Mouse (Mus musculus) heart, embryonic 10.5 days (tissue): ENCODE measurements around the gene Sh3kbp1. TPM values are rescaled to one million over a fixed set of nuclear protein-coding genes. Genes with fewer than 3 reads are reported as not detected.

Experiments used
- DNase-seq: peaks from one replicate; pipeline ENCODE4 v3.0.0-alpha.2; 2017; ENCODE audit warnings: low spot score
- H3K27ac ChIP-seq: fragments of 300-500 bp; sonication (generic); 2 replicates; pipeline ENCODE4 v1.5.1; 2016; ENCODE audit warnings: mild to moderate bottlenecking
- H3K27me3 ChIP-seq: fragments of 300-500 bp; sonication (generic); 2 replicates; pipeline ENCODE4 v1.6.1; 2016; ENCODE audit warnings: mild to moderate bottlenecking; ENCODE audit not compliant: poor library complexity, insufficient read depth, severe bottlenecking
- H3K36me3 ChIP-seq: fragments of 300-500 bp; sonication (generic); 2 replicates; pipeline ENCODE4 v1.6.1; 2016; ENCODE audit warnings: mild to moderate bottlenecking, moderate library complexity
- H3K4me1 ChIP-seq: fragments of 300-500 bp; sonication (generic); 2 replicates; pipeline ENCODE4 v1.6.1; 2016; ENCODE audit warnings: mild to moderate bottlenecking
- H3K4me3 ChIP-seq: fragments of 300-500 bp; sonication (generic); 2 replicates; pipeline ENCODE4 v1.5.1; 2016; ENCODE audit warnings: mild to moderate bottlenecking, moderate library complexity
- H3K9me3 ChIP-seq: fragments of 300-500 bp; sonication (generic); 2 replicates; pipeline ENCODE4 v1.6.1; 2016; ENCODE audit warnings: mild to moderate bottlenecking, moderate library complexity
- WGBS: fragments of 180-500 bp; shearing (Covaris S2); methylation state at CpG from one replicate; pipeline ENCODE4 v1.1.7; 2016; 5-methylcytosine and 5-hydroxymethylcytosine counted together
- polyA plus RNA-seq: library from polyadenylated mRNA; unstranded; fragments of >200 nt; fragmentation: Nextera tagmentation; extraction: Ambion mirVana; gene quantifications from 2 replicates; pipeline ENCODE4 v1.2.1, GENCODE M21; 2016

The Sh3kbp1 gene
- polyA plus RNA-seq, 1 experiment from 2014 or later = 54.1 TPM

- no peak for DNase-seq
- Histone ChIP-seq H3K9me3 (no peaks in the 10 kb centered on the region), H3K27ac (no peak overlapping the region), H3K27me3 (no peaks in the 10 kb centered on the region), H3K4me3 (no peak overlapping the region), H3K36me3 (no peaks in the 10 kb centered on the region), H3K4me1 (no peaks in the 10 kb centered on the region)
- 66% methylated on average over 10 of the region's 10 CpGs for WGBS
These were observed 62.8 kb downstream of the Sh3kbp1 start for GRCm38 (mm10) chrX:159689785-159690416.

- Histone ChIP-seq H3K27me3 (no peaks in the 10 kb centered on the region), H3K36me3 (no peaks in the 10 kb centered on the region), H3K4me3 (no peak overlapping the region), H3K27ac (no peak overlapping the region), H3K9me3 (no peaks in the 10 kb centered on the region), H3K4me1 (peaks cover 3% of the 10 kb centered on the region; the same call in 1 of the 2 replicates)
- WGBS = 72% methylated on average over 5 of the region's 5 CpGs
- no peak for DNase-seq
These were observed 66.1 kb downstream of the Sh3kbp1 start for GRCm38 (mm10) chrX:159693126-159693525.

GRCm38 (mm10) chrX:159696545-159696944 is 69.5 kb downstream of the Sh3kbp1 start:
- Histone ChIP-seq H3K27ac (no peak overlapping the region), H3K36me3 (no peaks in the 10 kb centered on the region), H3K4me3 (no peak overlapping the region), H3K27me3 (no peaks in the 10 kb centered on the region), H3K9me3 (no peaks in the 10 kb centered on the region), H3K4me1 (peaks cover 3% of the 10 kb centered on the region; the same call in 1 of the 2 replicates)
- 18% methylated on average over 2 of the region's 2 CpGs for WGBS
- DNase-seq = no peak

GRCm38 (mm10) chrX:159697030-159697454 is 70.0 kb downstream of the Sh3kbp1 start:
- Histone ChIP-seq H3K4me3 (no peak overlapping the region), H3K4me1 (peaks cover 3% of the 10 kb centered on the region; the same call in 1 of the 2 replicates), H3K27me3 (no peaks in the 10 kb centered on the region), H3K9me3 (no peaks in the 10 kb centered on the region), H3K36me3 (no peaks in the 10 kb centered on the region), H3K27ac (no peak overlapping the region)
- 17% methylated on average over 4 of the region's 4 CpGs for WGBS
- DNase-seq = no peak

- Histone ChIP-seq H3K36me3 (no peaks in the 10 kb centered on the region), H3K27ac (no peak overlapping the region), H3K27me3 (no peaks in the 10 kb centered on the region; the same call in 1 of the 2 replicates), H3K4me1 (no peaks in the 10 kb centered on the region), H3K9me3 (no peaks in the 10 kb centered on the region), H3K4me3 (no peak overlapping the region)
- 87% methylated on average over 2 of the region's 2 CpGs for WGBS
- DNase-seq = no peak
These were observed 75.8 kb downstream of the Sh3kbp1 start for GRCm38 (mm10) chrX:159702850-159703249.

- no peaks in the 10 kb centered on the region for H3K9me3 ChIP-seq
- H3K27me3 ChIP-seq = no peaks in the 10 kb centered on the region; the same call in 1 of the 2 replicates
- H3K4me1 ChIP-seq = no peaks in the 10 kb centered on the region
- DNase-seq = no peak
- WGBS = 69% methylated on average over 4 of the region's 4 CpGs
- no peak overlapping the region for H3K4me3 ChIP-seq
- H3K36me3 ChIP-seq = no peaks in the 10 kb centered on the region
- H3K27ac ChIP-seq = no peak overlapping the region
These were observed 77.4 kb downstream of the Sh3kbp1 start for GRCm38 (mm10) chrX:159704381-159705004.

- no peak overlapping the region for H3K27ac ChIP-seq
- no peaks in the 10 kb centered on the region for H3K4me1 ChIP-seq
- no peak overlapping the region for H3K4me3 ChIP-seq
- H3K27me3 ChIP-seq = no peaks in the 10 kb centered on the region; the same call in 1 of the 2 replicates
- DNase-seq = no peak
- 77% methylated on average over 2 of the region's 2 CpGs for WGBS
- no peaks in the 10 kb centered on the region for H3K9me3 ChIP-seq
- H3K36me3 ChIP-seq = no peaks in the 10 kb centered on the region
These were observed 78.3 kb downstream of the Sh3kbp1 start for GRCm38 (mm10) chrX:159705412-159705811.

GRCm38 (mm10) chrX:159708076-159708830 is 81.2 kb downstream of the Sh3kbp1 start:
- Histone ChIP-seq H3K9me3 (no peaks in the 10 kb centered on the region), H3K4me3 (no peak overlapping the region), H3K36me3 (no peaks in the 10 kb centered on the region), H3K27me3 (peaks cover 3% of the 10 kb centered on the region; the same call in 1 of the 2 replicates), H3K27ac (no peak overlapping the region), H3K4me1 (no peaks in the 10 kb centered on the region)
- 43% methylated on average over 8 of the region's 8 CpGs for WGBS
- DNase-seq = no peak

GRCm38 (mm10) chrX:159709296-159709695 is 82.2 kb downstream of the Sh3kbp1 start:
- Histone ChIP-seq H3K4me3 (no peak overlapping the region), H3K27ac (no peak overlapping the region), H3K36me3 (no peaks in the 10 kb centered on the region), H3K4me1 (no peaks in the 10 kb centered on the region), H3K9me3 (no peaks in the 10 kb centered on the region), H3K27me3 (peaks cover 6% of the 10 kb centered on the region; the same call in 1 of the 2 replicates)
- 90% methylated on average over 6 of the region's 6 CpGs for WGBS
- no peak for DNase-seq

GRCm38 (mm10) chrX:159711070-159712029 is 84.3 kb downstream of the Sh3kbp1 start:
- Histone ChIP-seq H3K27ac (no peak overlapping the region), H3K9me3 (no peaks in the 10 kb centered on the region), H3K4me3 (no peak overlapping the region), H3K27me3 (peaks cover 6% of the 10 kb centered on the region; the same call in 1 of the 2 replicates), H3K4me1 (no peaks in the 10 kb centered on the region), H3K36me3 (no peaks in the 10 kb centered on the region)
- 83% methylated on average over 13 of the region's 13 CpGs for WGBS
- DNase-seq = no peak

- WGBS = 78% methylated on average over 2 of the region's 2 CpGs
- Histone ChIP-seq H3K9me3 (no peaks in the 10 kb centered on the region), H3K4me3 (no peak overlapping the region), H3K4me1 (no peaks in the 10 kb centered on the region), H3K27me3 (peaks cover 6% of the 10 kb centered on the region; the same call in 1 of the 2 replicates), H3K36me3 (no peaks in the 10 kb centered on the region), H3K27ac (no peak overlapping the region)
- no peak for DNase-seq
These were observed 86.1 kb downstream of the Sh3kbp1 start for GRCm38 (mm10) chrX:159713191-159713590.

- DNase-seq = no peak
- no peaks in the 10 kb centered on the region for H3K9me3 ChIP-seq
- no peak overlapping the region for H3K4me3 ChIP-seq
- H3K27me3 ChIP-seq = no peaks in the 10 kb centered on the region; the same call in 1 of the 2 replicates
- no peaks in the 10 kb centered on the region for H3K4me1 ChIP-seq
- no peak overlapping the region for H3K27ac ChIP-seq
- H3K36me3 ChIP-seq = no peaks in the 10 kb centered on the region
- WGBS = 81% methylated on average over 1 of the region's 1 CpGs
These were observed 94.3 kb downstream of the Sh3kbp1 start for GRCm38 (mm10) chrX:159721390-159721789.
